Mouse (Mus musculus) megakaryocyte, embryonic 14.5 days (primary cell): ENCODE data around the gene Sel1l3.

Experiments used
- FLI1 ChIP-seq: IDR thresholded peaks from 2 replicates; pipeline ENCODE4 v1.6.1; 2012; ENCODE audit warnings: low read length, inconsistent platforms, mixed read lengths
- GATA1 ChIP-seq: IDR thresholded peaks from 3 replicates; pipeline ENCODE4 v1.6.1; 2012; ENCODE audit warnings: mixed read lengths, low read length, inconsistent platforms, borderline replicate concordance

DNA sequence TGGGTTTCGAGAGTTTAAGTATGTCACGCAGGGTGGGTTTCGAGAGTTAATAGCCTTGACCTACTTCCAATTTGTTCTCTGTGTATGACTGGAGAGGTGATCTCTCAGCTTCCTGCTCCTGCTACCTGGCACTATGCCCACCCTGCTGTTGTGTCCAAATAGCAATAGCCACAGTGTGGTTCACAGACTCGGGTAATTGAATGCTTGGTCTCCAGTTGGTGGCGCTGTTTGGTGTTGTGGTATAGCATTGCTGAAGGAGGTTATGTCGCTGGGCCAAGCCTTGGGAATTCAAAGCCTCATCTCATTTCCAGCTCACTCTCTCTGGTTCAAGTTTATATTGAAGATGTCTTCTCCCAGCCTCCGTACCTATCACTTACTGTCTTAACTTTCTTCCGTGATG lies 108.0 kb downstream of the Sel1l3 start:
- TF ChIP-seq GATA1, result no peak
- TF ChIP-seq FLI1, result no peak
